Mouse (Mus musculus) liver, adult 2 months (tissue): ENCODE measurements around the gene Pear1.

Experiments used
- CTCF ChIP-seq: fragments of 200-500 bp; IDR thresholded peaks from 2 replicates; pipeline ENCODE4 v1.5.1; 2011; ENCODE audit warnings: low read depth, low read length, control low read depth
- POLR2A ChIP-seq: fragments of 200-500 bp; IDR thresholded peaks from 2 replicates; pipeline ENCODE4 v1.6.1; 2011; ENCODE audit warnings: low read length, control low read depth; ENCODE audit not compliant: insufficient read depth; ENCODE audit errors: extremely low read depth

- TF ChIP-seq CTCF: no peak
- TF ChIP-seq POLR2A: no peak
These were observed 34.3 kb downstream of the Pear1 start for GRCm38 (mm10) chr3:87789768-87790167.
